Mouse (Mus musculus): ENCODE data around the gene Ftl1. TPM values are rescaled to one million over a fixed set of nuclear protein-coding genes. Genes with fewer than 3 reads are reported as not detected.

The Ftl1 gene
- total and polyA plus RNA-seq, 3 experiments: 213 to 903 (median 308) TPM

DNA sequence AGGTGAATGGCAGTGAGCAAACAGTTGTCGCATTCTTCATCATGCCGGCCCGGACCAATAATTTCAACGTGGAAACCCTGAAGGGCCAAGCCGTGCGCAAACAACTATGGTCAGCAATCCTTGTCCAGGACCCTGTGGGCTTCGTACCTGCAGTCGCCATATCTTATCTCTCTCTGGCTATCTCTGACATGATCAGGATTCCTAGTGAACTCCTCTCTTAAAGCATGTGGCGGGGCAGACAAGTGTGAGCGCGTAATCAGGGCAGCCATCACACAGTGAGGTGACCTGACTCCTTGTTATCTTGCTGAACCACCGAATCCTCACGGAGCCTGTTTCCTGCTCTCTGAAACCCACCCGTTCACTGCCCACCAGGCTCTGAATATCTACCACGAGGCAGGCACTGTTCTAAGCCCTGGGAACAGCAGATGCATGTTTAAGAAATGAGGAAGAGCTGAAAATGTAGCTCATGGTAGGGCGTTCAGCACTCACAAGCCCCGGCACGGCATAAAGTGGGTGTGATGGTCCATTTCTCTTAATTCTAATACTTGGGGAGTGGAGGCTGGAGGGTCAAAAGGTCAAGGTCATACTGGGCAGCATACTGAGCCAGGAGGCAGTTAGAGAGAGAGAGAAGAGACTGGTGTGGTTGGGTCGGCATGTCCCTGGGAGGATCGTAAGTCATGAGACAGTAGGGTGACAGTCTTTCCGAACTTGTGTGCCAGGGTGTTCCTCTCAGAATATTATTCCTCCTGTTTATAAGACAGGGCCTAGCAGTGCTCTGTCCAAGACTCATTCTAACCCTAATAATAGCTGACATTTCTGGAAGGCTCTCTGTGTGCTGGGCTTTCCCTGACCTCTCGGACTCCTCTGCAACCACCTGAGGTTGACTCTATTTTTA lies 15.9 kb downstream of the Ftl1 start:
- Histone ChIP-seq H3K27ac (peak overlapping the region; percentile 68), H3K9ac (ENCODE audit: low read depth, low read length) (no peak overlapping the region), H3K4me3 (no peak overlapping the region), H3K27me3 (ENCODE audit: control insufficient read depth, insufficient read depth, low read length) (no peaks in the 10 kb centered on the region), H3K79me2 (replicated peaks; ENCODE audit: control insufficient read depth, insufficient read depth, low read length) (no peaks in the 10 kb centered on the region), H3K36me3 (ENCODE audit: control insufficient read depth, insufficient read depth, low read length) (no peaks in the 10 kb centered on the region; the same call in 1 of the 2 replicates), H3K4me1 (ENCODE audit: control insufficient read depth, insufficient read depth, low read length) (no peaks in the 10 kb centered on the region)
- intact Hi-C loops (cut with DNase I): no loop called here
- no peak for DNase-seq
- TF ChIP-seq POLR2A (IDR thresholded peaks at IDR 0.05; ENCODE audit: insufficient read depth, low read depth, low read length): 0 out of 2 replicates have a peak, but pooled peaks have one; percentile 11
- TF ChIP-seq EP300 (IDR thresholded peaks at IDR 0.05; ENCODE audit: insufficient read depth, low read depth, low read length): peak; percentile 64; the same call in 1 of the 2 replicates
- no peak for TF ChIP-seq CTCF (IDR thresholded peaks at IDR 0.05)
- 74% methylated on average over 22 of the region's 22 CpGs for WGBS

DNA sequence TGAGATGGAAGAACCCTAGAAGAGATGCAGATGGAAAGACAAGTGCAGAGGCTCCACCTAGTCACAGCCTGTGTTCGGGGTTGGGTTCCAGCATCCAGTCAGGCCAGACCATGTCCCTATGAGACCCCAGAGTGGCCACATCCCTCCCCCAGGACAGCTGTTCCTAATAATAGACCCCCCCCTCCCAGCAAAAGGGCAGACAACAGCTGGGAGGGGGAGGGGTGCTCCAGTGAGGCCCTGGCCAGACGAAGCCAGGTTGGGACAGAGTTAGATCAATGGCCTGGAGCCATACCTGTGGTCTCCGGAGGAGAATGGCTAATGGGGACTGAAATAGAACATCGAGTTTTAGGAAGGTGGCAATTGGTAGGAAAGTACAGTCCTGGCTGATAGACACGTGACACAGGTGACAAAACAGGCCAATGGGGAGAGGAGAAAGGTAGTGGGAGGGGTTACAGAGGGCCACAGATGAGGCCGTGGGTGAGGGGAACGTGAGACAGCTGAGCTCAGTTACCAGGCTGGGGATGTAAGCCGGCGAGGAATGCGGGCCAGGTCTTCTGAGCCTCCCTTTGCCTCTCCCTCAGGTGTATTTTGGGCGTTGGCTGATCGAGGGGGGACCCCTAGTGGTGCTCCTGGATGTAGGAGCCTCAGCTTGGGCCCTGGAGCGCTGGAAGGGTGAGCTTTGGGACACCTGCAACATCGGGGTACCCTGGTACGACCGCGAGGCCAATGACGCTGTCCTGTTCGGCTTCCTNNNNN lies 22.0 kb downstream of the Ftl1 start, which contains the start of gene Ruvbl2:
Ruvbl2 (minus strand) TSS at position 576 of the 756 bp plus-strand sequence.
- H3K27ac ChIP-seq: no peak within 1 kb of the TSS
- H3K27me3 ChIP-seq (ENCODE audit: control insufficient read depth, insufficient read depth, low read length): no peaks in the 10 kb centered on the region
- WGBS: 45% methylated on average over 19 of the region's 19 CpGs
- intact Hi-C loops (cut with DNase I): no loop called here
- H3K79me2 ChIP-seq (replicated peaks; ENCODE audit: control insufficient read depth, insufficient read depth, low read length): no peaks in the 10 kb centered on the region
- no peak within 1 kb of the TSS for H3K9ac ChIP-seq (ENCODE audit: low read depth, low read length)
- H3K4me1 ChIP-seq (ENCODE audit: control insufficient read depth, insufficient read depth, low read length): peaks cover 7% of the 10 kb centered on the region
- no peaks in the 10 kb centered on the region for H3K36me3 ChIP-seq (ENCODE audit: control insufficient read depth, insufficient read depth, low read length)
- H3K4me3 ChIP-seq: no peak within 1 kb of the TSS
- DNase-seq: no peak
- no peak for TF ChIP-seq POLR2A (IDR thresholded peaks at IDR 0.05; ENCODE audit: insufficient read depth, low read depth, low read length)
- peak; percentile 54 for TF ChIP-seq CTCF (IDR thresholded peaks at IDR 0.05)
- TF ChIP-seq EP300 (IDR thresholded peaks at IDR 0.05; ENCODE audit: insufficient read depth, low read depth, low read length): 0 out of 2 replicates have a peak, but pooled peaks have one; percentile 13

GRCm38 (mm10) chr7:45437046-45437445 lies 22.6 kb downstream of the Ftl1 start:
- H3K27ac ChIP-seq: no peak overlapping the region
- H3K4me3 ChIP-seq: no peak overlapping the region
- H3K9ac ChIP-seq (ENCODE audit: low read depth, low read length): no peak overlapping the region

GRCm38 (mm10) chr7:45436444-45436843 lies 23.2 kb downstream of the Ftl1 start:
- H3K4me1 ChIP-seq (ENCODE audit: control insufficient read depth, insufficient read depth, low read length): peaks cover 7% of the 10 kb centered on the region
- no peak for DNase-seq
- TF ChIP-seq EP300 (IDR thresholded peaks at IDR 0.05; ENCODE audit: insufficient read depth, low read depth, low read length) (no peak), CTCF (IDR thresholded peaks at IDR 0.05) (no peak), POLR2A (IDR thresholded peaks at IDR 0.05; ENCODE audit: insufficient read depth, low read depth, low read length) (no peak)
- no peak overlapping the region for H3K9ac ChIP-seq (ENCODE audit: low read depth, low read length)
- WGBS: 90% methylated on average over 5 of the region's 5 CpGs
- H3K36me3 ChIP-seq (ENCODE audit: control insufficient read depth, insufficient read depth, low read length): no peaks in the 10 kb centered on the region
- H3K4me3 ChIP-seq: no peak overlapping the region
- no peak overlapping the region for H3K27ac ChIP-seq
- H3K79me2 ChIP-seq (replicated peaks; ENCODE audit: control insufficient read depth, insufficient read depth, low read length): no peaks in the 10 kb centered on the region
- H3K27me3 ChIP-seq (ENCODE audit: control insufficient read depth, insufficient read depth, low read length): no peaks in the 10 kb centered on the region
- intact Hi-C loops (cut with DNase I): no loop called here

More at GRCm38 (mm10) chr7:45437046-45437445, 22.6 kb downstream of the Ftl1 start:
- Histone ChIP-seq H3K36me3 (ENCODE audit: control insufficient read depth, insufficient read depth, low read length) (no peaks in the 10 kb centered on the region), H3K27me3 (ENCODE audit: control insufficient read depth, insufficient read depth, low read length) (no peaks in the 10 kb centered on the region), H3K79me2 (replicated peaks; ENCODE audit: control insufficient read depth, insufficient read depth, low read length) (no peaks in the 10 kb centered on the region), H3K4me1 (ENCODE audit: control insufficient read depth, insufficient read depth, low read length) (peaks cover 7% of the 10 kb centered on the region)
- DNase-seq: no peak
- intact Hi-C loops (cut with DNase I): no loop called here
- TF ChIP-seq POLR2A (IDR thresholded peaks at IDR 0.05; ENCODE audit: insufficient read depth, low read depth, low read length) (no peak), CTCF (IDR thresholded peaks at IDR 0.05) (no peak), EP300 (IDR thresholded peaks at IDR 0.05; ENCODE audit: insufficient read depth, low read depth, low read length) (no peak)
- WGBS: 60% methylated on average over 6 of the region's 6 CpGs

DNA sequence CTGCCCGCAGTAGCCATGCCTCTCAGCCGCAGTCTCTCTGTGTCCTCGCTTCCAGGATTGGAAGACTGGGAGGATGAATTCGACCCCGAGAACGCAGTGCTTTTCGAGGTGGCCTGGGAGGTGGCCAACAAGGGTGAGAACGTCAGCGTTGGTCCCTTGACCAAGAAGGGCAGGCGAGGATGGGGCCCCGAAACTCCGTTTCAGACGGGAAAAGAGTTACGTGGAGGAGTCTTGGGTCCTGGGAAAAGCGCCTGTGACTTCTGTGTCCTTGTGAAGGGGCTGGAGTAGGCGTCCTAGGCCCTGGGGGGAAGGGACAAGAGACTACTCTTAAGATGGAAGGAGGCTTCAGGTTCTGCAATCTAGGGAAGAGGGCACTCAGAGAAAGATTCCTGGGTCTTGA lies 24.6 kb downstream of the Ftl1 start:
- WGBS: 1% methylated on average over 16 of the region's 16 CpGs
- TF ChIP-seq POLR2A (IDR thresholded peaks at IDR 0.05; ENCODE audit: insufficient read depth, low read depth, low read length) (no peak), CTCF (IDR thresholded peaks at IDR 0.05) (no peak), EP300 (IDR thresholded peaks at IDR 0.05; ENCODE audit: insufficient read depth, low read depth, low read length) (no peak)
- H3K79me2 ChIP-seq (replicated peaks; ENCODE audit: control insufficient read depth, insufficient read depth, low read length): 0 out of 2 replicates have a peak, but pooled peaks cover under 1% of the 10 kb centered on the region
- H3K36me3 ChIP-seq (ENCODE audit: control insufficient read depth, insufficient read depth, low read length): no peaks in the 10 kb centered on the region
- DNase-seq: no peak
- H3K4me1 ChIP-seq (ENCODE audit: control insufficient read depth, insufficient read depth, low read length): peaks cover 7% of the 10 kb centered on the region
- H3K27me3 ChIP-seq (ENCODE audit: control insufficient read depth, insufficient read depth, low read length): no peaks in the 10 kb centered on the region
- H3K27ac ChIP-seq: peak overlapping the region; percentile 87
- peak overlapping the region; percentile 67 for H3K4me3 ChIP-seq
- intact Hi-C loops (cut with DNase I): no loop called here
- peak overlapping the region; percentile 77 for H3K9ac ChIP-seq (ENCODE audit: low read depth, low read length)
